ENCODE assay signal across 8 mouse cellular contexts in the genomic region with DNA sequence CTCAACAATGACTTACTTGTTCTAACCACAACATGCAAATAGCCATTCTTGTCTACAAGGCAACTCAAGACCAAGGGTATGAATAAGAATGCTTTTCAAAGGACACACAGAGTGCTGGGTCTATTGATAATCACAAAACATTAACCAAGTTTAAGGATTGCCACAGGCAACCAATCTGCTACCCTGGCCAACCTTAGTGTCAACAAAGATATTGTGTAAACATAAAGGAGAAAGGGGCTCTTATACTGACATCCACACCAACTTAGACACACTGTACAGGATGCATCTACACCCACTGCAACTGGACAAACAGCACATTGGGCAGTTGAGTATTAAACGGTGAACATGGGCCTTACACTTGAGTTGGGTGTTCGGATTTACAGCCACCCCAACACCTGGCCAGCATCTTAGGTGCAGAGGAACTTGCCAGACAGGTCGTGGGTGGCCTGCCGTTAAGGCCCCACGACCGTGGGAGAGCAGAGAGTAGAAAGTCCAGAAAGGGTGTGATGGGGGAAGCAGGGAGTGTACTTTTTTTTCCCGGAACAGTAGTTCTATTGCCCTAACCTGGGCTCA. TPM values are rescaled to one million over a fixed set of nuclear protein-coding genes. Genes with fewer than 3 reads are reported as not detected.
DNase-seq lines count a peak whose midpoint lies in the region; ATAC-seq and TF ChIP-seq lines count a peak whose summit lies in the region.

No protein-coding gene starts in this region.

- TF ChIP-seq CTCF in gastrocnemius, adult 2 months (IDR thresholded peaks at IDR 0.05), result no peak
- no peak for TF ChIP-seq CTCF in liver, postnatal 0 days (IDR thresholded peaks at IDR 0.05; ENCODE audit: low read depth)

- H3K4me1 ChIP-seq in ES-E14 (ENCODE audit: control insufficient read depth in 2 of 2, insufficient read depth in 2 of 2, low read length in 2 of 2, poor library complexity in 1 of 2), result peaks cover 0 to 6% of the 10 kb centered on the region in 2 experiments; a peak in 2 of 4 replicates
- peaks cover 10% of the 10 kb centered on the region for H3K4me1 ChIP-seq in liver, postnatal 0 days (ENCODE audit: insufficient read depth)

- in situ Hi-C loops in ES-E14 (cut with MboI; ENCODE audit: low sequenced_read_pairs in 2 of 2, unreplicated experiment in 2 of 2), result no loop called here

- peak overlapping the region; percentile 92 for H3K4me2 ChIP-seq in liver, postnatal 0 days (ENCODE audit: low read depth, low read length)

- ATAC-seq in granulocyte monocyte progenitor cell, adult 5-6 weeks (replicated peaks; ENCODE audit: poor library complexity, severe bottlenecking), result peak; percentile 5; the same call in 1 of the 2 replicates
- ATAC-seq in liver, postnatal 0 days, result peak; percentile 74

- no peaks in the 10 kb centered on the region for H3K36me3 ChIP-seq in ES-E14 (ENCODE audit: control insufficient read depth, insufficient read depth, low read length, poor library complexity, severe bottlenecking)
- no peaks in the 10 kb centered on the region for H3K36me3 ChIP-seq in liver, postnatal 0 days (replicated peaks; ENCODE audit: insufficient read depth, low read length)

- peak overlapping the region; percentile 82 for H3K9ac ChIP-seq in ES-E14 (ENCODE audit: insufficient read depth, low read depth, low read length, poor library complexity, severe bottlenecking)
- H3K9ac ChIP-seq in liver, postnatal 0 days (replicated peaks), result peak overlapping the region; percentile 97

- 26% methylated on average over 7 of the region's 7 CpGs for WGBS in liver, postnatal 0 days (ENCODE audit: insufficient replicate concordance)

- no peaks in the 10 kb centered on the region for H3K9me3 ChIP-seq in ES-E14 (ENCODE audit: control insufficient read depth, insufficient read depth, low read depth, low read length)
- no peaks in the 10 kb centered on the region for H3K9me3 ChIP-seq in liver, postnatal 0 days (ENCODE audit: low read length)

- no peak for TF ChIP-seq EP300 in liver, postnatal 0 days (IDR thresholded peaks at IDR 0.05; ENCODE audit: low read depth)

- peak overlapping the region; percentile 82 for H3K4me3 ChIP-seq in gastrocnemius, adult 2 months
- H3K4me3 ChIP-seq in ES-E14 (ENCODE audit: insufficient read depth in 1 of 2, low read depth in 1 of 2, low read length in 2 of 2, poor library complexity in 1 of 2, severe bottlenecking in 1 of 2), result peak overlapping the region; percentile 75 to 85
- H3K4me3 ChIP-seq in liver, postnatal 0 days (ENCODE audit: low read depth, low read length), result peak overlapping the region; percentile 81

- intact Hi-C loops in gastrocnemius, adult 2 months (cut with DNase I), result no loop called here
- intact Hi-C loops in gastrocnemius, postnatal 36 days (cut with DNase I), result no loop called here

- peak overlapping the region; percentile 95 for H3K27ac ChIP-seq in gastrocnemius, adult 2 months
- H3K27ac ChIP-seq in ES-E14 (ENCODE audit: insufficient read depth, low read depth, low read length, poor library complexity, severe bottlenecking), result no peak overlapping the region
- peak overlapping the region; percentile 97 for H3K27ac ChIP-seq in liver, postnatal 0 days (ENCODE audit: low read depth)

- DNase-seq in gastrocnemius, adult 2 months, result no peak
- no peak for DNase-seq in gastrocnemius, postnatal 36 days
- peak; percentile 9 for DNase-seq in ES-E14 (ENCODE audit: low read depth, low spot score)
- DNase-seq in liver, postnatal 0 days, result no peak
- DNase-seq in thymus, adult 18-20 months, result no peak
- no peak for DNase-seq in gastrocnemius, postnatal 25 days
- DNase-seq in cerebellum, postnatal 4 days (ENCODE audit: low spot score in 2 of 2), result no peak

- no peaks in the 10 kb centered on the region for H3K27me3 ChIP-seq in liver, postnatal 0 days (ENCODE audit: insufficient read depth, low read length)

TF ChIP-seq in ES-E14, 5 proteins besides CTCF, POLR2A, EP300 and RAD21:
- TF ChIP-seq HCFC1 (IDR thresholded peaks at IDR 0.05; ENCODE audit: borderline replicate concordance, insufficient read depth, low read length) (no peak), ZC3H11A (IDR thresholded peaks at IDR 0.05; ENCODE audit: borderline replicate concordance, low read depth, low read length) (no peak), CHD2 (IDR thresholded peaks at IDR 0.05; ENCODE audit: low read depth, low read length) (no peak), MAFK (IDR thresholded peaks at IDR 0.05; ENCODE audit: insufficient read depth, low read depth, low read length) (no peak), ZNF384 (IDR thresholded peaks at IDR 0.05; ENCODE audit: low read depth, low read length) (no peak)

RNA-seq across cellular contexts. Expression of gene Casd1, which starts 0.5 kb away (rescaled TPM):
- 10 to 100 TPM; 18.6 to 20.4 TPM for total RNA-seq in gastrocnemius, adult 2 months (2021)
- total RNA-seq in gastrocnemius, postnatal 36 days (2021), result 10 to 100 TPM; 17.1 to 17.3 TPM
- 12.5 and 15.6 TPM in 2 replicates for total RNA-seq in ES-E14 (2012; rRNA removed)
- 28.5 TPM in 2 replicates for total RNA-seq in granulocyte monocyte progenitor cell, adult 5-6 weeks (2014; fragmentation: Nextera tagmentation)
- total RNA-seq in granulocyte monocyte progenitor cell, adult 5-6 weeks (2017), result 40.8 and 48.0 TPM in 2 replicates
- polyA plus RNA-seq in liver, postnatal 0 days (2015; fragmentation: Nextera tagmentation; extraction: Ambion mirVana), result 8.0 and 8.5 TPM in 2 replicates
- 10 to 100 TPM; 17.3 to 18.1 TPM for total RNA-seq in gastrocnemius, postnatal 25 days (2021)
